Mouse (Mus musculus): ENCODE data around the gene Casq2. TPM values are rescaled to one million over a fixed set of nuclear protein-coding genes. Genes with fewer than 3 reads are reported as not detected.

The Casq2 gene
- total RNA-seq, 4 experiments from 2014 or later = 1.3 to 3.0 (median 1.8) TPM

- peak; percentile 14 to 57 for DNase-seq (ENCODE audit: low spot score in 2 of 2)
Observed at GRCm38 (mm10) chr3:102081862-102082261, 4.4 kb upstream of the Casq2 start.

GRCm38 (mm10) chr3:102083589-102084230, 2.5 kb upstream of the Casq2 start:
- DNase-seq (ENCODE audit: low spot score in 2 of 2) = no peak

- no peak for DNase-seq (ENCODE audit: low spot score in 2 of 2)
Observed at GRCm38 (mm10) chr3:102084833-102085491, 1.3 kb upstream of the Casq2 start.

- no peak for DNase-seq (ENCODE audit: low spot score in 2 of 2)
Observed at GRCm38 (mm10) chr3:102085719-102086118, 496 bp upstream of the Casq2 start.

DNA sequence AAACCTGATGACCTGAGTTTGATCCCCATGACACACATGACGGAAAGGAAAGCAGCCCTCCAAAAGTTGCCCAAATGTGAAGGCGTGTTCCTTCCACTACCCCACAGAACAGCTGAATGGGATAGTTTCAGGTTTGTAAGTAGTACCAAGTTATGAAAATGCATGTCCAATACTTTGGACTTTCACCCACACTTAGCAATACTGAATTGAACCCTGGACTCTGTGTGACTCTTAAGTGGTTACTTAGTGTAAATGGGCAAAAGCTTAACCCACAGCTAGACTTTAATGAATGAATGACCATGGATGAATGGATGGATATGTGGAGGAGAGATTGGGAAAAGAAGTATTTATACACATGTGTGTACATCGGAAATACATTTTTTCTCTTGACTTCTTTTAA, 8.6 kb downstream of the Casq2 start:
- DNase-seq (ENCODE audit: low spot score in 2 of 2) = no peak

GRCm38 (mm10) chr3:102095412-102095811, 9.2 kb downstream of the Casq2 start:
- no peak for DNase-seq (ENCODE audit: low spot score in 2 of 2)

DNA sequence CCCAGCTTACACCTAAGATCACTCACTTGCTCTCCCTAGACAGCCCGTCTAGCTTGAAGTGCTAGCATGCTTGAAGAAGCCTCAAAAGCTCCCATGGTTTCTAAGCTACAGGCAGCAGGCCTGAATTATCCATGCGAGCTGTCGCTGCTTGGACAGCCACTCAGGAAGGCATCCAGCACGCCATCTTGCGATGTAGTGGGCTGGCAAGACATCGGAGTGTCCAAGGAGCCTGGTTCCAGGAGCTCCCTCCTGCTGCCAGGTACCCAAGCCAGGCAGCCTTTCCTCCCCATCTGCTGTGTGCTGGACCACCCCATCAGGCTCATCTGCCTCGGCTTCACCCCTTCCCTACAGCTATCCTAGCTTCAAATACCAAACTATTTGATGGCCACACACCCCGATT, 10.2 kb downstream of the Casq2 start:
- no peak for DNase-seq (ENCODE audit: low spot score in 2 of 2)

GRCm38 (mm10) chr3:102096976-102097375, 10.8 kb downstream of the Casq2 start:
- no peak for DNase-seq (ENCODE audit: low spot score in 2 of 2)

- DNase-seq (ENCODE audit: low spot score in 2 of 2) = no peak
Observed at GRCm38 (mm10) chr3:102099242-102099641, 13.0 kb downstream of the Casq2 start.

- DNase-seq (ENCODE audit: low spot score in 2 of 2) = no peak
Observed at GRCm38 (mm10) chr3:102099793-102100192, 13.6 kb downstream of the Casq2 start.

DNA sequence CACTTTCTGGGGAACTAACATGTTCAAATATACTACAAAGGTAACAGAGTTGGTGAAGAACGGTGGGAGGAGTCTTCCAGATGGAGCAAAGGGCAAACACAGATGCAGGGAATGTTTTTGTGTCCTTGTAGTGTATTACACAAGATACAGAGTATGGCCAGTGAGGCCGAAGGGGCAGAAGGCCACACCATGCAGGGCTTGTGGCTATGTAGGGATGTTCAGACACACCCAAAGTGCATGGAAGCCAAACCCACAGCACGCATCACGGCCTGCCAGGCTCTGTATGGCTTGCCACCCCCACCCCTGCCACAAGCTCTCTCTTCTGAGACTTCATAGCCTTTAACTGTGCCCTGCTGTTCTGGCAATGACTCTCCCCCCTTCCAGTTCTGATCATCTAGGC, 15.2 kb downstream of the Casq2 start:
- no peak for DNase-seq (ENCODE audit: low spot score in 2 of 2)

DNA sequence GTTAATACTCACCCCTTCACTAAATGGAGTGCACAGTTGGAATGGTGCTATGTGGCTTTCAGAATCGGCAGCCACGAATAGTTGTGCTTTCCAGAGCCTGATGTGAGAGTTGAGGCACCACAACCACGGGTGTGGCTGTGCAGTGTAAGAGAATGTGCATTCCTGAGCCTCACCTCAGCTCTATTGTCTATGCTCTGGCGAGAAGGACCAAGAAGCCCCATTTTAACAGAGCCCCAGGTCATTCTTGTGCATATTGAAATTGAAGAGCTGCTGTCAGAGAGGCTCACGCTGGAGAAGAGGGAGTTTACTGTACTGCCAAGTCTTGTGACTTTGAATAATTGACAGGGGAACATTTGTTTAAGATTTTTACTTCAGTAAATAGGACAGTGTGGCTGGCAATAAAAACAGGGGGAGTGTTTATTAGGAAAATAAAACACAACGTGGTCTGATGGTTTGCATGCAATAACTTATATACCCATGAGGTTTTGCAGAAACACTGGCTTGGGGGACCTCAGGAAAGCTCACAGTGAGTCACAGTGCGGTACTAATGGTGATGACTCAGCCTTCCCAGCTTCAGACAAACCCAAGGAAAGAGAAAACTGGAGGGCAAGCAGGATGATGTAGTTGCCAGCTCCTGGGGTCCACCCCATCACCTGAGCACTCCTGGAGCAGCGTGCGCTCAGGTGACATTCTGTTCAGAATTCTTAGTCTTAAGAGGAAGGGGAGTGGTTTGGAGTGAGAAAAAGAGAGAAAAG, 17.8 kb downstream of the Casq2 start:
- DNase-seq (ENCODE audit: low spot score in 2 of 2) = no peak

DNA sequence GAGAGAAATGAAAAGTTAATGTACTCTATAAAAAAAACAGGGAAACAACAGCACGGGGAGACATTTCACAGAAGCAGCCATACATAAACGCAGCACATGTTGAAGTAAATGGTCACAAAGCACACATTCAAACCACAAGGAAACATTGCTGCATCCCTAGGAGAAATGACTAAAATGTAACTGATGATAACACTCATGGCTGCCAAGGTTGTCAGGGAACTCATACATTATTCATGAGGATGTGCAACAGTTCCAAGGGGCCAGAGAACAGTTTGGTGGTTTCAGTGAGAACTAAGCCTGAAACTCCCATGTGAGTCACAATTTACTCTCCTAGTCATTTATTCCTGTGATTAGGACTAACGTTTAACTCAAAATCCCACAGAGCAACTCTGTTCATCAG, 22.0 kb downstream of the Casq2 start:
- no peak for DNase-seq (ENCODE audit: low spot score in 2 of 2)

- no peak for DNase-seq (ENCODE audit: low spot score in 2 of 2)
Observed at GRCm38 (mm10) chr3:102111979-102112599, 25.9 kb downstream of the Casq2 start.

DNA sequence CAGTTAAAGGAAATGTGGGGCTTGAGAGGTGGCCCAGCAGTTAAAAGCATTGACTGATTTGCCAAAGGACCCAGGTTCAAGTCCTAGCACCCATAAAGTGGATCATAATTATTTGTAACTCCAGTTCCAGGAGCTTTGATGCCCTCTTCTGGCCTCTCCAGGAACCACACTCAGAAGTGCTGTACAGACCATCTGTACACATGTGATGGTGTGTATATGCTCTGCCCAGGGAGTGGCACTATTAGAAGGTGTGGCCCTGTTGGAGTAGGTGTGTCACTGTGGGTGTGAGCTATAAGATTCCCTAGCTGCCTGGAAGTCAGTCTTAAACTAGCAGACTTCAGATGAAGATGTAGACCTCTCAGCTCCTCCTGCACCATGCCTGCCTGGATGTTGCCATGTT, 34.7 kb downstream of the Casq2 start:
- DNase-seq (ENCODE audit: low spot score in 2 of 2) = no peak

GRCm38 (mm10) chr3:102122046-102122445, 35.8 kb downstream of the Casq2 start:
- no peak for DNase-seq (ENCODE audit: low spot score in 2 of 2)

DNA sequence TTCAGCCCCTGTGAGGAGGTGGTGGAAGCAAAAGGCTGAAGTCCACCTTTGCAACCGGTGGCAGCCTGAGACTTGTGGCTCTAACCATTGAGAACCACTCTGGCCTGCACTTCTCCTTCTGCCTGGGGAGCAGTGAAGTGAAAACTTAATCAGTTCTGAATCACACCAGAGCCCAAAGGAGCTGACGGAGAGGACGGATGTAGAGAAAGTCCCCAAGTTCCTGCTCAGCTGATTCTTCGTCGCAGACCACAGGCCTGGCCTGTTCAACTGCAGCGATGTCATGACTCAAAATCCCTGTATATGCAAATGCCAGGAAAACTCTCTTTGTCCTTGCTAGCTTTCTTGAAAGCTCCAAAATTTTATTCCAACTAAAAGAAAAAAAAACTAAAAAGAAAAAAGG, 37.4 kb downstream of the Casq2 start:
- no peak for DNase-seq (ENCODE audit: low spot score in 2 of 2)

- no peak for DNase-seq (ENCODE audit: low spot score in 2 of 2)
Observed at GRCm38 (mm10) chr3:102125546-102125945, 39.3 kb downstream of the Casq2 start.

GRCm38 (mm10) chr3:102127114-102127513, 40.9 kb downstream of the Casq2 start:
- no peak for DNase-seq (ENCODE audit: low spot score in 2 of 2)

DNA sequence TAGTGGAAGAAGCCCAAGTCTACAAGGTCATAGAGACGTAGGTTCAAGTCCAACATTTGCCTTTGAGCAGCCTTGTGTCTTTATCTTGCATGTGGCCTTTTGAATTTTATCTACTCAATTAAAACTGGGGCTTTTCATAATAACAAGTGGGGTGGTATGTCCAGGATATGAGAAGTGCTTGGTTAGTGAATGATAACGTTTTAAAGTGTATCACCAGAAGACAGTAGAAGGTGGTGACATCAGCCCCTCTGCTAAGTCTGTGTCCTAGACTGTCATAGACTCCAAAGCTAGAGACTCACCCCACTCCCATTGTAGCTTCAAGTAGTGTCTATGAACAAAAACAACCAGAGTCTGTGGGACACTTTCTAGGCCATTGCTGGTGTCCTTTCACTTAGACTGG, 42.0 kb downstream of the Casq2 start:
- DNase-seq (ENCODE audit: low spot score in 2 of 2) = no peak

GRCm38 (mm10) chr3:102130478-102130877, 44.3 kb downstream of the Casq2 start:
- DNase-seq (ENCODE audit: low spot score in 2 of 2) = no peak

Measured in left cerebral cortex, adult 8-10 months (tissue).